Mouse (Mus musculus) frontal cortex, postnatal 36 days (tissue): ENCODE measurements around the gene Cmtm1.
A peak's percentile ranks its signal among the peaks of the same experiment; 100 is the strongest.
"Not testable (repeated sequence)": the region's sequence is repeated elsewhere in the genome, so short reads cannot be mapped to it uniquely, and the experiment has no call there.

Source experiments
- DNase-seq, 2 experiments: peaks; one replicate each; pipeline ENCODE4 v3.0.0; 2022; ENCODE audit warnings: low spot score in 2 of 2

Gene Cmtm1

DNA sequence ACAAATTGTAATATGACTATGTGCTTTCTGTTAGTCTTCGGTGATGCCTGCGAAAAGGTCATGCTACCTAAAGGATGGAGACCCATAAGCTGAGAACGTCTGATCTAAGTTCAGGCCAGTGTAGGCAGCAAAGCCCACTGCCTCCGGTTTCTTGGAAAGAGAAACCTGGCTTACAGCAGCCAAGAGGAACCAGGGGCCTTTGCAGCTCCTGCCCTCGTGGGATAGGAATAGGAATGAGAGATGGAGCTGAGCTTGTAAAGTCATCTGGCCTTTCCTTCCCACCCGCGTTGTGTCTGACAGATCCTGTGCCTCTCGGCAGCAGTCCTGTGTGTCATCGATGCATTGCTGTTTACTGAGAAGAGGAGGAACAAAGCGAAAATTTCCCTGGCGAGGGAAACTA is 11.3 kb upstream of the Cmtm1 start, which contains the start of gene Gm11020:
TSS of gene Gm11020 (plus strand) at position 301 of the 400 bp plus-strand sequence.
- DNase-seq: not testable (repeated sequence)

DNA sequence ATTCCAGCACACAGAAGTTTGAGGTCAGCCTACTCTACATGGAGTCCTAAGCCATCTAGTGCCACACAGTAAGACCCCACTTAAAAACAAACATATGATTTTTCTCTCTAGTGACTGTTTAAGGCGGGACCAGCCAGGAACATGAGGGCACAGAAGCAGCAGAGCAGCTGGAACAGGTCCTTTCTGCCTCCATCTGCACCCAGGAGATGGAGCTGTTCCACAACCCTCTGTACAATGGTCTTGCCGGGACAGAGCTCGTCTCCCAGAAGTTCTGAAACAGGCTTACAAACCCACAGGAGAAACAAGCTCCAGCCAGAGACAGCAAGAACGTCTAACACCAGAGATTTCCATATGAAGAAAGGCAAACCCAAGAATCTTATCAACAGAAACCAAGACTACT is 3.4 kb upstream of the Cmtm1 start:
- peak in 1 of 2 experiments; percentile 6 for DNase-seq

DNA sequence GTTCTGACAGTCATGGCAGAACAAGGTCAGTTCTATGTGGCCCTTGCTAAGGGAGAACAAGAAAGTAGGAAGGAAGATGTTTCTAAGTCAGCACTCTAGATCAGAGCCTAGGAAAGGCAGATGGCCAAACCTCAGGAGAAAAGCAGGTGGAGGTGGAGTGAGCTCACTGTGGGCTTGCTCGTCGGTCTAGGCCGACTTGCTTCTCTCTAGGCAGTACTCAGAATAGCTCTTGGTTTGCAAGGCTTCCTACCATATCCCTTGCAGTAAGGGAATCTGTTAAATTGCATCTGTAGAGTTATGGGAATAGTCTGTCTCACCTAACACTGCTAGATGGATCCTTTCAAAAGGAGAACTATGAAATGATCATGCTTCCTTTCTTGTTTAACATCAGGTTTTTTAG is 2.1 kb upstream of the Cmtm1 start:
- peak in 1 of 2 experiments; percentile 16 for DNase-seq

DNA sequence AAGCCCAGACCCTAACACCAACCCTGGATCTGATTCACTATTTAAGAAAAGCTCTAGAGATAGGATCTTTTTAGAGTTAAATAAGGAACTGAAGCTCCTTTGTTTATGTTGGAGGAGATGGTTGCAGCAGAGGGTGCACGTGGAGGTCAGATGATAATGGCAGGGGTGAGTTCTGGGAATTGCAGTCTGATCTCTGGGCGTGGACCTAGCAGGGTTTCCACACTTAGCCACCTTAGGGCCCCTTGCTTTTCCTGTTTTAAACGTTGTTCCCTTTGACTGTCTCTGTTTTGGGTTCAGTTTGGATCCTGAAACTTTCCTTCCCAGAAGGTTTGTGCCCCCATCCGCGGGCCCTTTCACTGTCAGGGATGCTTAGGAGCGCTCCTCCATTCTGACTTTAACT is 1.6 kb downstream of the Cmtm1 start:
- DNase-seq: not testable (repeated sequence)

DNA sequence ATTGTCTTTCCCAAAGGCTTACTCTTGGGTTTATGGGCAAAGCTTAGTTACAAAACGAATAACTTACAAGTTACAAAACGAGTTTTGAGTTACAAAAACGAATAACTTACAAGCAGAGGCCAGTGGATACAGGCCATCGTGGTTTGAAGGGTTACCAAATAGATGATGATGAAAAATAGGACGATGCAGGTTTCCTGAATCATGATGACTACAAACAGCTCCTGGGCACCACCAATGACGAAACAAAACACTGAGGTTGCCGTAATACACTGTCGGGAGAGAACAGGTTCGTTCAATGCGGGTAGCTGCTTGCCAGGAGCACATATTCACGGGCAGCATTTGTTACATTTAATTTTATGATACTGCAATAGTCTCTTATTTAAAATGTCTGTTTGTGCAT is 5.0 kb downstream of the Cmtm1 start:
- no peak for DNase-seq

DNA sequence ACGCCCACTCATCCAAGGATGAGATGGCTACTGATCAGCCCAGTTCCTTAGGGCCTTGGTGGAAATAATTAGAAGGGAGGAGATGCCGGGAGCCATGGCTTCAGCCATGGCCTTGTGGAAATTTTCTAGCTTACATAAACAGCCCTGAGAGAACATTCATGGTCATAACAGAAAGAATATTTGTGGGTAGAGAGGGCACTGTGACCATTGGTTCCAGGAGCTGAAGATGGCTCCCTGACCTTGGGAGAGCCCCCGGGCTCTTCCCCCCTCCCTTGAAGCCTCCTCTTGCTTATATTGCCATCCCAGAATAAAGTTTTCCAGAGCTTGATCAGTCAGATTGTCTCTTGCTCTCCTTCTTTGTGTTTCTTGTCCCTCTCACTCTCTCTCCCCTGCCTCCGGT is 7.4 kb downstream of the Cmtm1 start:
- DNase-seq: not testable (repeated sequence)

DNA sequence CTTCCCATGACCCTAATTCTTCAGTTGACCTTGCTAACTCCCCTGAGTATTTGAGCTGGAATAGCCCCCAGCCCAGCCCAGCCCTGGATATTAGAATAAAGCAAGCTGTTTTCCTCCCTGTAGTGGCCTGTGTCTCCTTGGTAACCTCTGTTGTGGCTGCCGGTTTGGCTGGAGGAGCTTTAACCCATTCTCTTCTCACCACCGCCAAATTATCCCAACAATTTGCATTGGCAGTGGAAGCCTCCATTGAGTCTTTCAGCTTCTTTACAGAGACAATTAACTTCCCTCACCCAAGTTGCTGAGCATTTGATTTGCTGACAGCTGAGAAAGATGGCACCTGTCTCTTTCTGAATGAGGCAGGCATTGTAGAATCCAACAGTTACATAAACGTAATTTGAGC is 8.4 kb downstream of the Cmtm1 start:
- DNase-seq: not testable (repeated sequence)

DNA sequence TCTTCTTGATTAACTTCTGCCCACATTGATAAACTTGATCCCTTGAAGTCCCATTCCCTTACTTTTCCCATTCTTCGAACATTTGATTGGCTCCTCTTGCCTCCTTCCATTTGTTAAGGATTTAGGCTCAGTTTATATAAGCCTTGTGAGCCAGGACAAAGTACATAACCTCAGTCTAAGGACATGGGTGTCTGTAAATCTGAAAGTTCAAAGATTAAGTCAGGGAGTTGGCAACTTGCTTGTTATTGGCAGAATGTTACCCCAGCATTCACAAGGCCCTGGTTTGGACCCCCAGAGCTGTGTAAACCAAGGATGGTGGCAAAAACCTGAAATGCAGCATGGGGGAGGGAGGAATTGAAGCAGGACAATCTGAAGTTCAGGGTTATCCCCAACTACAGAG is 15.5 kb downstream of the Cmtm1 start:
- DNase-seq: no peak

DNA sequence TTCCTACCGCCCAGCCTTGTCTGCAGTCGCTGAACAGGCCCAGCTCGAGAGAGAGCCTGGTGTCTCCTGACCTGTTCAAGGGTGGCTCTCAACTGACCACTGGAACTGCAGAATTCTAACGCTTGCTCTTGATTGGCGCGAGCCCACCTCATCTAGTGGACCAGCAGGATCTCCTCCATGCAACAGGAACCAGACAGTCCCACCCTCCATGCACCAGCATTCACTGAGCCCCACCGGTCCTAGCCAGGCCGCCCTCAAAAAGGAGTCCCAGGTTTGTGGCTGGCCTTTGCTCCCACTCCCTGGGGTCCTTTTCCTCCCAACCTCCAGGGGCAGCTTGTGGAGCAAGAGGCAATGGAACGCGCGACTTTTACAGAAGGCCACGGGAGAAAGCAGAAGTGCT is 16.9 kb downstream of the Cmtm1 start, which contains the start of gene Cmtm2a:
TSS of gene Cmtm2a (minus strand) at position 101 of the 400 bp plus-strand sequence.
- DNase-seq: not testable (repeated sequence)

DNA sequence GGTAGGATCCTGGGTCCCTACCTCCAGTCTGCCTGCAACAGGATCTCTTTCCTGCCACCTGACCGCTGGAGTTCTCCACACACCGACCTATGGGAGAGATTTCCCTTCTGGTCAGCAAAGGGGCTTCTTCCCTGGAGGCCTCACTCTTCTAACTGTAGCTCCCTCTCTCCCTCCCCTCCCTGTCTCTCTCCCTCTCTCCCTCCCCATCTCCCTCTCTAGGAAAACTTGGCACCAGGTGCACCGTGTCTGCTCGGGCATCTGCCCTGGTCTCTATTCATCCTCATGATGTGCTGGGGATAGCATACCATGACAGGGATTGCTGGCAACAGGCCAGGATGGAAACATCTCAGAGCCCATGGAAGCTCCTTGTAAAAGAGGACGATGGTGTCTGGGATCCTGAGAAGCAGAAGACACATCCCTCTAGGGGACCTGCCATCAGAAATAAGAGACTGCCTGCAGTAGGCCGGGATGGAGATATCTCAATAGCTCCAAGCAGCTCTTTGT is 41.0 kb downstream of the Cmtm1 start:
- no peak for DNase-seq

DNA sequence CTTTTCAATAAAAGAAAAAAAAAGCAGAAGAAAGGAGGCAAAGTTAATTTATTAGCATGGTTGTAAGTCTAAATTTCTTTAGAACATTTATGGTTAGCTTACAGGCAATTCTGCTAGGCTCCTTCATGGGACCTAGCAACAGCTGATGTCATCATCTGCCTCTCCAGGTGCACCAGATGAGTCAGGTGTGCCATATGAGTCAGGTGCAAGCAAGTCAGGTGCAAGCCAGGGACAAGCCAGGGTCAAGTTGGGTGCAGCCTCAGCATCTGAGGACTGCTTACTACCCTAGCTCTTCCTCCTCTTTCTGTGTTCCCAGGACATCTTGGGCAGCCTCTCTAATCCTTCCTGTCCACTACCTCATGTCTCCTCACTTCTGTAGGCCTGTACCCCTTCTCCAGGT is 41.6 kb downstream of the Cmtm1 start:
- DNase-seq: no peak

DNA sequence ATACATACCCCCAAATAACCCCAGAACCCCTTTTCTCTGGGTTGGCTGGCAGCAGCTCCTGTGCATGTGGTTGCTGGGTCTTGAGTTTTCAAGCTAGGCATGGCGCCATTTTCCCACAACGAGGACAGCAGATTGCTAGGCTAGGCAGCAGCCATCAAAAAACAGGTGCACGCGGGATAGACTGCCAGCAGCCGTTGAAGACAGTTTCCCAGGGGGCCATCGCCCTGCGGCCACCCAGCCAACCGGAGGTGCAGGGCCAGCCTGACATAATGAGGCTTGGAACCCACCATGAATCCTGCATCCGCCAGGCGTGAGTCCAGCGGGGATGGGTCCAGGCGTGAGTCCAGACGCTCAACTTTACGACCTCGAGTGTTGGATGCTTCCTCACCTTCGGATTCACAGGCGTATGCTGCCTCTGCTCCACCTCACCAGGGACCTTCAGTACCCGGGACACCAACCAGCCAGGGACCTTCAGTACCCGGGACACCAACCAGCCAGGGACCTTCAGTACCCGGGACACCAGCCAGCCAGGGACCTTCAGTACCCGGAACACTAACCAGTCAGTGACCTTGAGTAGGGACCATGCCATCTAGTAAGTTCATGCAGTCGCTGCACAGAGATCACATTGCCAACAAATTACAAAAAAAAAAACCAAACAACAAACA is 45.5 kb downstream of the Cmtm1 start:
- not testable (repeated sequence) for DNase-seq

DNA sequence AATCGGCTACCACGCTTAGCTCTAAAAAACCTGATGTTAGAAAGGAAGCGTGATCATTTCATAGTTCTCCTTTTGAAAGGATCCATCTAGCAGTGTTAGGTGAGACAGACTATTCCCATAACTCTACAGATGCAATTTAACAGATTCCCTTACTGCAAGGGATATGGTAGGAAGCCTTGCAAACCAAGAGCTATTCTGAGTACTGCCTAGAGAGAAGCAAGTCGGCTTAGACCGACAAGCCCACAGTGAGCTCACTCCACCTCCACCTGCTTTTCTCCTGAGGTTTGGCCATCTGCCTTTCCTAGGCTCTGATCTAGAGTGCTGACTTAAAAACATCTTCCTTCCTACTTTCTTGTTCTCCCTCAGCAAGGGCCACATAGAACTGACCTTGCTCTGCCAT is 48.1 kb downstream of the Cmtm1 start:
- DNase-seq: not testable (repeated sequence)

DNA sequence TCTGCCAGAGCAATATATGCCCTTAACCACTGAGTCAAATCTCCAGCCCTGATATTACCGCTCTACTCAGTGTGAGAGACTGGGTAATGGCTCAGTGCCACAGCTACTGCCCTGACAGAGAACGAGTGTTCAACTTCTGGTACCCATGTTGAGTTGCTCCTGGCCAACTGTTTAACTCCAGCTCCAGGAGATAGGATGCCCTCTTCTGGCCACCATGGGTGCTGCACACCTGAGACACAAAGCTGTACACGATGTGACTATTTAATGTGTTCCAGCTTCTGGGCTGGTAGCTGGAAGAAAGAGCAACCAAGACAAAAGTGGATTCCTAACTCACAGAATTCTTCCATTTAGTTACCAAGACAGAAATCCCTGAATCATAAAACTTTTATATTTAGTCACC is 56.9 kb downstream of the Cmtm1 start:
- DNase-seq: no peak

DNA sequence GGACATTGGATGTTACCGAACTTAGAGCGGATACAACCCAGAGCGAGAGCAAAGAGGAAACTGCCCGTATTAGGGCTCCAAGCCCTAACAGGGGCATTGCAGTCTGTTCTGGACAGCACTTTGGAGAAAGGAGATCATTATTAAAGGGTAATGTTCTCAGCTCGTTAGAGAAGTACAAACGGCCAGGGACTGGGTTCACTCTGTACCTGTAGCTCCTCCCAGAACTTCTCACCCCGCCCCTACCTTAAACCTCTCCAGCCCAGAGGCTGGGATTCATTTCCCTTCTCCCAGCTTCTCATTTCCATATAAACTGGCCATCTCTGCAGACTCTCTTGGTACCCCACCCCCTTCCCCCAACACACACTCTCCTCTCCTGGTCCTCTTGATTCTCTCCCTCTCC is 58.5 kb downstream of the Cmtm1 start:
- no peak for DNase-seq

DNA sequence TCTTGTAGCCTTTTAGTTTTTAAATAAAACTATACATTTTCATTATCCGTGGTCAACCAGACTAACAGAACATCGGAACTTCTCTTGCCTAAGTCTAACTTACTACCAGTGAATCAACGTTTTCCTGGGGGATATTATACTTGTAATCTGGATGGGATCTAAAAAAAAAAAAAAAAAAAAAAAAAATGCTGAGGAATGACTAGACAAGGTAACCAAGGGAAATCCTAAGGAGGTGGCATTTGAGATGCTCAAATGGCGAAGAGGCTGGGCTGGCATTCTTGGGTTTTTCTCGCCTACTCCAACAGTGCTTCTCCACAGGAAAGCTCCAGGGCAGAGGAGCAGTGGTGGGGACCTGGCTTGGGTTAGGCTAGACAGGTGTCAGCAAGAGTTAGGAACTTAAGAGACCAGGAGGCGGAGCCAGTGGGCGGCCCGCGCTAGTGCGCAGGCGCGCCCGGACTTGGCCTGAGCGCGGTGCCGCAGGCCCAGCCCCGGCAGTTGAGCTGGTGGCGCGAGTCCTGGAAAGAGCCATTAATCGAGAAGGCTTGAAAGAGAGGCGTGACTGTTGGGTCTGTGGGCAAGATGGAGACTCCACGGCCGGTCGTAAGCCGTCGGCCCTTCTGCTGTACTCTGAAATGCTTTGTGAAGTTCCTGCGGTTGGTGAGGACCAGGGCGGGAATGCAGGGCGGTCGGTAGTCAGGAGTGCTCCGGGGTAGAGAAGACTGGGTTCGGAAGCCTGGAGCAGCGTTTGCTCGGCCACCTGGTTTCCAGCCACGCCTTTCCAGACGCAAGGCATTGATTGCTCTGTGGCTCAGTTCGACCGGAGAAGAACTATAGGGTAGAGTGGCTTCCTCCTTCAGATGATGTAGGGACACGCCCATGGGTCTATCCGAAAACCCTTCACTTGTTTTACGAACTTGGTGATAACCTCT is 59.2 kb downstream of the Cmtm1 start, which contains the start of gene Cklf:
TSS of gene Cklf (plus strand) at position 423 of the 929 bp plus-strand sequence.
- DNase-seq: peak; percentile 72 to 82

DNA sequence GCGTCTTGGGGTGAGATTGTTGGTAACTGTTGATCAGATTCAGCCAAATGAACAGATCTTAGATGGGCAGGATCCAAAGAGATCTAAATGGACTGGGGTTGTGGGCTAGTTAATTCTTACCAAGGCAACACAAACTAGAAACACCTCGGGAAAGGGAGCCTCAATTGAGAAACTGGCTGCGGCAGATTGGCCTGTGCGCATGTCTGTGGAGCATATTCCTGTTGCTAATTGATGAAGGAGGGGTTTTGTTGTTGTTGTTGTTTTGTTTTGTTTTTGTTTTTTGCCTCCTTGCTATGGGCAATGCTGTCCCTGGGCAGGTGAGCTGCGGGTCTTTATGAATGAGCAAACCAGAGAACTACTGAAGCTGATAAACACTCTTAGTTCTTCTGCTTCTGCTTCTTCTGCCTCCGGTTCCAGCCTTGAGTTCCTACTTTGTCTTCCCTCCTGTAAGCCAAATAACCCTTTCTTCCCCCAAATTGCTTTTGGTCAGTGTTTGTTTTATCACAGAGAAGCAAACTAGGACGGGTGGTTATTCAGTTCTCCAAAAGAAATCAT is 60.4 kb downstream of the Cmtm1 start:
- no peak for DNase-seq

DNA sequence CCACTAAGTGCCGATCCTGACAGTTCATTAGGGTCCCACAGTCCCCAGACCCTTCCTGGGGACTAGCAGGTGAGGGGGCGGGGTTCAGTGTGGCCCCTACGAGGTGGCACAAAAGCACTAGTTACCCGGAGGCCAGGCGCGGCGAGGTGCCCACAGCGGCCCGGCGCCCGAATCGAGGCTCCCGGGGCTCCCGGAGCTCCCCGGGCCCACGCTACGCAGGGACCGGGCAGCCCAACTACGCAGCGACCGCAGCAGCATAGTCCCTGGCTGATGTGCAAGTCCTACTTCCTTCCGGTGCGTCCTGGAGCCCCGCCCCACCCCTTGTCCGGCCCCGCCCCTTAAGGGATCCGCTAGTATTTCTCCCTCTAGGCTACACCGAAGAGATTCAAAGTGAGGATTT is 61.7 kb downstream of the Cmtm1 start, which contains the start of gene Tk2:
TSS of gene Tk2 (minus strand) at position 283 of the 400 bp plus-strand sequence.
- peak; percentile 69 to 73 for DNase-seq

DNA sequence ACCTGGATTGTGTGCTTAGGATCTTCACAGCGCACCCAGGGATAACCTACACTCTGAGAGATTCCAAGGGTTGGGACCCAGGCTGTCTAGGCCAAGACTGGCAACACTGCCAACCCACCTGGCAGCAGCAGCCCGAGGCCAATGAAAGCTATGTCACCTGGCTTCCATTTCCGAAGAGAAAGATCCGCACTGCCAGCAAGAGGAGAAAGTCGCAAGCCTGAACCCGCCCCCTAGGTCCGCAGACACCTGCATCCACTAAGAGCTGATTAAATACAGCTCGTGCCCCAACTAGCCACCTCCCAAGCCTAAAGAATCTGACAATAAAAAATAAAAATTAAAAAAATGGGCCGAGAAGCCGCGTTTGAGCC is 62.1 kb downstream of the Cmtm1 start:
- DNase-seq: no peak

DNA sequence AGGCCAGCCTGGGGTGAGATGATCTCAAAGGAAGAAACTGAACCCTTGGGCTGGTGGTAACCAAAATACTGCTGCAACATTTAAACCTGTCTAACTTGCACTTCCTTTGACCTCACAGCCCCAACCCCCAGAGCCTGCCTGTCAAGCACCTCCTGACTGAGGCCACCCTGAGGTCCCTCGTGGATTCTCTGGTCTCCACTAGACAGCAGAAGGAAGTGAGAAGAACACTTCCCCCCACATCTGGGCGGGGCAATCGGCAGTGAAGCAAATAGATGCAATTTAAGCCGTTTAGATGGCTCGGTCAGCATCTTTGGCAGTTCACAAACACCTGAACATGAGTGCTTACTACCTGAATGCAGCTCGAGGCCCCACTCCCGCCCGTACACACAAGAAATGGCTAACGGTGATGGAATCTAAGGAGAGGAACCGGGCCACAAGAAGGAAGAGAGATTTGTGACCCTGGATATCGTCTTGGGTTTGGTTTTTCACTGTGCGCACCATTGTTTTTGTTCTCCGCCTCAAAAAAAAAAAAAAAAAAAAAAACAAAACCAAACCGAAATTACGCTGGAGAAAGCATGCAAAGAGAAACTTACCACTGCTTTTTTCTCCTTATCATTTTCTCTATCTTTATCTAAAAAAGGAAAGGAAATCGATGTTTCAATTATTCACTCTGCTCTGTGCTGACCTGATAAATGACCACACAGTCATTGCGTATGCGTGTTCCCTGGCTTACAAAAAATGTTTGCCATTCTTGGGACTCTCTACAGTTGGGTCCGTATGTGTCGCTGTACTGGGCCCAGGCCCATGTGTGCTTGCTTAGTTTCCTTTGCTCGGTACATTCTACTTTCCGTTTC is 62.7 kb downstream of the Cmtm1 start:
- no peak for DNase-seq

DNA sequence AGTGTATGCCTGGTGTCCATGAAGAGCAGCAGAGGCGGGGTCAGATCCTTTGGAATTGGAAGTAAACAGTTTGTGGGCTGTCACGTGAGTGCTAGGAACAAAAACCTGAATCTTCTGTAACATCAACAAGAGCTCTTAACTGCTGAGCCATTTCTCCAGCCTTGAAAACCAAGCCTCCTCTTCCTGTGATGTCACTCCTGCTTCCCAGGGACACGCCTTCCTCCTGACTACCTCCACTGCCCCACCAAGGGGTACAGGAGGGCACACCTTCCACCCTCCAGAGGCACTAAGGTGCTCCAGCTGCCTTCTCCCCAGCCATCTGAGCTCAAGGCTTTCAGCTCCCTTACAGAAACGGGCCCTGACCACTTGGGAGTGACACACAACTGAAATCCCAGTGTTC is 63.3 kb downstream of the Cmtm1 start:
- DNase-seq: no peak
